Mouse (Mus musculus): ENCODE results near the gene Dync2li1.

DNA sequence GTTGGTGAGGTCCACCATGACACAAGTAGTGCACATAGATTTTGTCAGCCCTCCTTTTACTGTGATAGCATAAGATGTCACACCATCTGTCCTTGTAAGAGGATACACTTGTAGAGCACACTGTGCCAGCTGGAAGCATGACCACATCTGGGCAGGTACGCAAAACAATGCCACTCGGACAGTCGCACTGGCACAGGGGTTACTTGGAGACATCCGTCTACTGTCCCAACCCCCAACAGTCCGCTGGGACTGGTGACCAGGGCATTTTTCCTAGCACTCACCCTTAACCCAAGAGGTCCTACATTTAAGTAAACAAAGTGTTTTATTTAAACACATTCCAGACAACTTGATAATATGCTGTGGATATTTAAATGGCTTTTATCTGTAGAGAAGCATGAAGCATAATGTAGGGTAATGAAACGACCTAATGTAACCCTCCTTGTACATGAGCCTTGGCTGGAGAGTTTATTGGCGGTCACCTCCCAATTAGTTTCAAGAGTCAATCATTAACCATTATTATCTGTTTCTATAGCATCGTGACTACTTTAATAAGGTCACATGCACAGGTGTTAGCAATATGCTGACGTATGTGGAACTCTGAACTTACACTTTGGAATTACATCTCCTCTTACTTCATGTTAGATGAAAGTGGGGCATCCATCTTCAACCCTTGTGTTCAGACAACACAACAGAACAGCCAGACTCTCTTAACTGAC is 24.2 kb downstream of the Dync2li1 start:
- TF ChIP-seq CTCF (IDR thresholded peaks at IDR 0.05; ENCODE audit: borderline replicate concordance, extremely low read depth, insufficient read depth, insufficient read length) (no peak), POLR2A (IDR thresholded peaks at IDR 0.05; ENCODE audit: borderline replicate concordance, extremely low read depth, insufficient read depth, insufficient read length, poor library complexity, severe bottlenecking) (no peak)

Measured in brain, embryonic 14.5 days (tissue).